Mouse (Mus musculus) bone marrow macrophage, adult 2 months (primary cell): ENCODE data around the gene Rassf7. TPM values are rescaled to one million over a fixed set of nuclear protein-coding genes. Genes with fewer than 3 reads are reported as not detected.
"Not testable (repeated sequence)": the region's sequence is repeated elsewhere in the genome, so short reads cannot be mapped to it uniquely, and the experiment has no call there.

ENCODE experiments used
- H3K27ac ChIP-seq: 2 replicates; pipeline ENCODE4 v1.5.1; 2012; ENCODE audit warnings: low read depth, low read length; ENCODE audit not compliant: insufficient read depth
- H3K4me1 ChIP-seq: 2 replicates; pipeline ENCODE4 v1.6.1; 2012; ENCODE audit warnings: low read length; ENCODE audit not compliant: control insufficient read depth, insufficient read depth
- H3K4me3 ChIP-seq: 2 replicates; pipeline ENCODE4 v1.5.1; 2012; ENCODE audit warnings: mild to moderate bottlenecking, low read length, moderate library complexity; ENCODE audit not compliant: insufficient read depth
- CTCF ChIP-seq: IDR thresholded peaks from 2 replicates; pipeline ENCODE4 v1.5.1; 2012; ENCODE audit warnings: low read depth, mild to moderate bottlenecking, low read length, moderate library complexity
- POLR2A ChIP-seq: IDR thresholded peaks from 2 replicates; pipeline ENCODE4 v1.6.1; 2012; ENCODE audit warnings: mild to moderate bottlenecking, low read depth, low read length, borderline replicate concordance
- polyA plus RNA-seq: library from polyadenylated mRNA; stranded (reverse); fragments of >200 nt; gene quantifications from 2 replicates; pipeline ENCODE4 v1.2.4, GENCODE M21; 2012; ENCODE audit not compliant: missing spikeins, insufficient read depth, insufficient read length

The Rassf7 gene
- polyA plus RNA-seq, 1 experiment = 3.9 TPM

DNA sequence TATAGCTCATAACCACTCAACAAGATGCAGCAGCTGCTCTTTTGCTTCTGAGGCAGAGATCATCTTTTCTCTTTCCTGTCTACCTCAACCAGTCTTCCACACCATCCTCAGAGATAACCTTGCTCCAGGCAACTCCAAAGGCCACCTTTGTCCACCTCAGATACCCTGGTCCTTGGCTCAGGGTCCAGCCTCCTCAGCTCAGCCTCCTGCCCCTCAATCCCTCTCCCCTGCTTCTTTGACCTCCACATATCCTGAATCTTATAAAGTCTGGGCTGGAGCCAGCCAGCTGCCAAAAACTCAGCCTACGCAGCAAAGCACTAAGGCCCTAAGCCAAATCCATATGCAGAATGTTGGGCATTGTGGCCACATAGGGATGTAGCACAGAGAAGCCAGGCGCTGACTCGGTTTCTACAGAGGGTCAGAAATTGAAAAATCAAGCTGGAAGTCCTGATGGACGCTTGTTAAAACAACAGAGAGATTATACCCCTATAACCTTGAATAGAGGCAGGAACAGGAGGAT lies 7.1 kb downstream of the Rassf7 start:
- Histone ChIP-seq H3K27ac (no peak overlapping the region), H3K4me1 (peaks cover 27% of the 10 kb centered on the region), H3K4me3 (no peak overlapping the region)
- TF ChIP-seq POLR2A (no peak), CTCF (no peak)

- Histone ChIP-seq H3K4me3 (no peak overlapping the region), H3K4me1 (peaks cover 19% of the 10 kb centered on the region), H3K27ac (no peak overlapping the region)
- TF ChIP-seq POLR2A = no peak
- TF ChIP-seq CTCF = no peak
Observed at GRCm38 (mm10) chr7:141226535-141226934, 10.9 kb downstream of the Rassf7 start.

GRCm38 (mm10) chr7:141227796-141228195 lies 12.1 kb downstream of the Rassf7 start:
- Histone ChIP-seq H3K4me3 (no peak overlapping the region), H3K27ac (no peak overlapping the region), H3K4me1 (peaks cover 10% of the 10 kb centered on the region)
- TF ChIP-seq CTCF (no peak), POLR2A (no peak)

DNA sequence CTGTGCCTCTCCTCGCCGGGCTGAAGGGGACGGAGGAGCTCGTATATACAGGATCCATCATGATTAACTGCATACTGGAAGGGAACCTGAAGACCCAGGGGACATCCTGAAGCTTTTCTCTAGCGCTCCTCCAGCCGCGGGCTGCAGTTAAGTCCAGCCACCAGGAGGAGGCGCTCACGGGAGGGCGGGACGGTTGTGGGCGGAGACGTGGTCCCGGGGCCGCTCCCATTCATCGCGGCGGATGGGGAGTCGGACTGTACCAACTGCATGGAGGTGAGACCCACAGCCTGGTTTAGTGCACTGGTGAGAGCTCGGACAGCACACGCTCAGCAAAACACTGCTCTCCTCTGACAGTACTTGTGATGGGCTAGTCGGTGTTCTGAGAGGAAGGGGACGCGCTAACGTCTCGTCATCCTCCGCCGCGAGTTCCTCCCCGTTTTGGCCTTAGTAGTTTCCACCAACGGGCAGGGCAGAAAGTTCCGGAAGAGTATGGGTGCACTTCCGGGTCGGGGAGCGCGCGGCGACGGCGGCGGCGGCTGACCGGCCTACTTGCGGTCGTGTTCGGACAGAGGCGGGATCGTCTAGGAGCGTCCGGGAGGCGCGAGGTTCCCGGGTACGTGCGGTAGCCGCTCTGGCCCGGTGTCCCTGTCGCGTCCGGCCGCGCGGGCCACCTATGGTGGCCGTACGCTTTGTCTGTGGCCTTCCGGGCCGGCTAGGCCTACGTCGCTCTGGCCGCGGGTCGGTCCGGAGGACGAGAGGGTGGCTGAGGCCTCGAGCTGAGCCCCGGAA lies 12.8 kb downstream of the Rassf7 start, which contains the start of gene Phrf1:
Phrf1 (plus strand) TSS at position 506 of the 789 bp plus-strand sequence.
- H3K27ac ChIP-seq = peak within 1 kb of the TSS; percentile 87
- TF ChIP-seq CTCF (peak; percentile 71), POLR2A (no peak)
- peaks cover 10% of the 10 kb centered on the region for H3K4me1 ChIP-seq
- H3K4me3 ChIP-seq = peak within 1 kb of the TSS; percentile 77

DNA sequence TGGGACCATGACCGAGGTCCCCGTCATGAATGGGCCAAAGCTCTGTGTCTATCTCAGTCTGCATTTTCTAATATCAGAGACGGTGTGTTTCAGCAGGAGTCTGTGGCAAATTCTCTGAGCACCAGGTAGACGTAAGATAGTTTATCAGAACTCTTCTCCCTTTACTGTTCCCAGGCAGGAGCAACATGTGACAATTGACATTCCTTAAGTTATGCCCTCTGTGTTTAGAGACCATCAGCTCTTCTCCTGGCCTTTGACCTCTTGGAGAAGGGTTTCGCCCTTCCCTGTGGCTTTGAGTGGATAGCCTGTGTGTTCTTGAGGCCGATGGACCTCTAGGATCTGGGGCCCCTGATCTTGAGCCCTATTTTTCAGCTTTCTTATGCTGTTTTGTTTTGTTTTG lies 14.0 kb downstream of the Rassf7 start:
- Histone ChIP-seq H3K27ac (no peak overlapping the region), H3K4me3 (peak overlapping the region; percentile 77), H3K4me1 (peaks cover 10% of the 10 kb centered on the region)
- no peak for TF ChIP-seq CTCF
- no peak for TF ChIP-seq POLR2A

- peak overlapping the region; percentile 77; the same call in 1 of the 2 replicates for H3K4me3 ChIP-seq
- peaks cover 10% of the 10 kb centered on the region for H3K4me1 ChIP-seq
- TF ChIP-seq CTCF (no peak), POLR2A (no peak)
- no peak overlapping the region for H3K27ac ChIP-seq
Observed at GRCm38 (mm10) chr7:141230570-141230969, 14.9 kb downstream of the Rassf7 start.

GRCm38 (mm10) chr7:141231111-141231510 lies 15.5 kb downstream of the Rassf7 start:
- Histone ChIP-seq H3K27ac (no peak overlapping the region), H3K4me3 (no peak overlapping the region), H3K4me1 (peaks cover 10% of the 10 kb centered on the region)
- TF ChIP-seq POLR2A (no peak), CTCF (no peak)

- Histone ChIP-seq H3K4me1 (peaks cover 10% of the 10 kb centered on the region), H3K4me3 (no peak overlapping the region), H3K27ac (no peak overlapping the region)
- TF ChIP-seq POLR2A = no peak
- no peak for TF ChIP-seq CTCF
Observed at GRCm38 (mm10) chr7:141231551-141231950, 15.9 kb downstream of the Rassf7 start.

DNA sequence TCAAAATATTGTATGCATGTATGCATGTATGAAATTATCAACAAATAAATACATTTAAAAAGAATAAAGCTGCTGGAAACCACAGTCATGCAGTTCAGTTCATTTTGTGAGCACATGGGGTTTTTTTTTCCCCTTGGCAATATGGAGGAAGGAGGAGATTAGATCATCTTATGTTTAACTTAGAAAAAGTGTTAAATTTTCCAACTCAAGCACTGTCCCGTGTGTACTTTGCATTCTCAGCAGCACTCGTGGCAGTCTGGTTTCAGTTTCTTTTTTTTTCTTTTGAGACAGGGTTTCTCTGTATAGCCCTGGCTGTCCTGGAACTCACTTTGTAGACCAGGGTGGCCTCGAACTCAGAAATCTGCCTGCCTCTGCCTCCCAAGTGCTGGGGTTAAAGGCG lies 34.8 kb downstream of the Rassf7 start:
- H3K4me1 ChIP-seq, H3K4me3 ChIP-seq, H3K27ac ChIP-seq: not testable (repeated sequence)

GRCm38 (mm10) chr7:141256159-141256558 lies 40.5 kb downstream of the Rassf7 start:
- no peak overlapping the region for H3K27ac ChIP-seq
- no peaks in the 10 kb centered on the region for H3K4me1 ChIP-seq
- no peak for TF ChIP-seq POLR2A
- no peak for TF ChIP-seq CTCF
- no peak overlapping the region for H3K4me3 ChIP-seq

- TF ChIP-seq CTCF (no peak), POLR2A (no peak)
- Histone ChIP-seq H3K27ac (no peak overlapping the region), H3K4me1 (peaks cover 9% of the 10 kb centered on the region), H3K4me3 (no peak overlapping the region)
Observed at GRCm38 (mm10) chr7:141261480-141261879, 45.8 kb downstream of the Rassf7 start.
